Mouse (Mus musculus) cerebellum, adult 2 months (tissue): ENCODE measurements at regions not wholly inside any gene's neighbourhood (a gene's known extent, or its start where the extent isn't known, plus 50 kb on each side); places are given as distances from the start of the nearest gene placed in this dataset.

Experiments used
- DNase-seq, 2 experiments: peaks; one replicate each; pipeline ENCODE4 v3.0.0; 2021
- H3K27ac ChIP-seq: fragments of 200-500 bp; 2 replicates; pipeline ENCODE4 v1.5.1; 2012; ENCODE audit warnings: low read length, control low read depth, inconsistent platforms; ENCODE audit not compliant: insufficient read depth
- H3K27me3 ChIP-seq: fragments of 200-500 bp; 2 replicates; pipeline ENCODE4 v1.6.1; 2012; ENCODE audit warnings: inconsistent platforms, mild to moderate bottlenecking, low read length, moderate library complexity; ENCODE audit not compliant: control insufficient read depth, insufficient read depth
- H3K4me1 ChIP-seq: fragments of 200-500 bp; 2 replicates; pipeline ENCODE4 v1.6.1; 2011; ENCODE audit warnings: low read length; ENCODE audit not compliant: control insufficient read depth, insufficient read depth
- H3K4me3 ChIP-seq: fragments of 200-500 bp; replicated peaks from 2 replicates; pipeline ENCODE3; 2011; ENCODE audit warnings: mild to moderate bottlenecking, low read depth, low read length, control low read depth; ENCODE audit not compliant: insufficient read depth
- CTCF ChIP-seq: fragments of 200-500 bp; IDR thresholded peaks from 2 replicates; pipeline ENCODE4 v1.5.1; 2011; ENCODE audit warnings: low read depth, mild to moderate bottlenecking, control low read depth, low read length, moderate library complexity, borderline replicate concordance; ENCODE audit not compliant: insufficient read depth
- POLR2A ChIP-seq: fragments of 200-500 bp; IDR thresholded peaks from 2 replicates; pipeline ENCODE4 v1.6.1; 2011; ENCODE audit warnings: low read length, control low read depth, borderline replicate concordance; ENCODE audit not compliant: insufficient read depth
- WGBS: fragments of 180-500 bp; shearing (Covaris S2); methylation state at CpG from one replicate; pipeline ENCODE4 v1.1.7; 2018; 5-methylcytosine and 5-hydroxymethylcytosine counted together

GRCm38 (mm10) chr4:32101002-32101401 is 137.1 kb downstream of the Map3k7 start:
- no peak for DNase-seq
- Histone ChIP-seq H3K27ac (no peak overlapping the region), H3K4me3 (no peak overlapping the region), H3K4me1 (no peaks in the 10 kb centered on the region), H3K27me3 (no peaks in the 10 kb centered on the region)
- no peak for TF ChIP-seq CTCF
- 82% methylated on average over 5 of the region's 5 CpGs for WGBS

DNA sequence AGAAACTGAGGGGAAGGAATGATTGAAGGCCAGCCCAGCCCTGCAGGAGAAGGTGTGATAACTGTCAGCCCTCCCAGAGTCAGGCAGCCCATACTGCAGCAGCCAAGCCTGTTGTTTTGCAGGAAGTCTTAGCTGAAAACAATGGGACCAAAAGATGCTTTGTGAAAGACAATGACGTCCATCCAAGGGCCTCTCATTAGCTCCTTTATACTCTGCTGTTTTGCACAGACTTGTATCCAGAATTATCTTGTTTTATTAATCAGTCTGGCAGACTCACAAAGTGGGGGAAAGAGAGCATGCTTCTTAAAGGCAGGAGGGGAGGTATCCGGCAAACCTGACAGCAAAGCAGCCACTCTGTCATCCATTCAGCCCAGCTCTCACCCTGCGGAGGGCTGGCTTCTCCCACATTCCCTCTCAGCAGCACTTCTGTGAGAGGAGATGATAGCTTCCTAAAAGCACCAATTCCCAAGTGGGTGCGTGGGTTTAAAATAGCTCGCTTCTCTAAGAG is 131.9 kb upstream of the Bach2 start:
- Histone ChIP-seq H3K27ac (no peak overlapping the region), H3K4me3 (no peak overlapping the region), H3K4me1 (no peaks in the 10 kb centered on the region), H3K27me3 (no peaks in the 10 kb centered on the region)
- TF ChIP-seq POLR2A (no peak), CTCF (no peak)
- 45% methylated on average over 5 of the region's 5 CpGs for WGBS
- no peak for DNase-seq

DNA sequence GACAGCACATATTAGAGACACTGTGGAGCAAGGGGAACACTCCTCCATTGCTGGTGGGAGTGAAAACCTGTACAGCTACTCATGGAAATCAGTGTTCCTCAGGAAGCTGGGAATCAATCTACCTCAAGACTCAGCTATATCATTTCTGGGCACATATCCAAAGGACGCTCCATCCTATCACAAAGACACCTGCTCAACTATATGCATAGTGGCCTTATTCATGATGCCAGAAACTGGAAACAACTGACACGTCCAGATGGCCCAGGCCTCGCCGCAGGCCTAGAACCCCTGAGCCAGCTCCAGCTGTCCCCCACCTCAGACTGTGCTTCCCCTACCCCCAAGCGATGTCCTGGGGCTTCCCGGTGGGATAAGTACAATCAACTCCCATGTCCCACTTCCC is 116.3 kb upstream of the Bach2 start:
- no peak for TF ChIP-seq POLR2A
- no peak for TF ChIP-seq CTCF
- Histone ChIP-seq H3K27me3 (no peaks in the 10 kb centered on the region), H3K4me3 (no peak overlapping the region), H3K4me1 (no peaks in the 10 kb centered on the region), H3K27ac (no peak overlapping the region)
- WGBS: 19% methylated on average over 6 of the region's 6 CpGs
- DNase-seq: peak in 1 of 2 experiments; percentile 11

- TF ChIP-seq CTCF (no peak), POLR2A (no peak)
- whole genome bisulfite sequencing: 91% methylated on average over 8 of the region's 8 CpGs
- no peak overlapping the region for H3K27ac ChIP-seq
- H3K4me1 ChIP-seq: no peaks in the 10 kb centered on the region
- DNase-seq: no peak
- H3K4me3 ChIP-seq: no peak overlapping the region
- H3K27me3 ChIP-seq: no peaks in the 10 kb centered on the region
Measured at GRCm38 (mm10) chr4:32126828-32127227, 111.8 kb upstream of the Bach2 start.

GRCm38 (mm10) chr4:32130594-32130993 is 108.0 kb upstream of the Bach2 start:
- Histone ChIP-seq H3K4me3 (no peak overlapping the region), H3K4me1 (no peaks in the 10 kb centered on the region), H3K27me3 (no peaks in the 10 kb centered on the region), H3K27ac (no peak overlapping the region)
- WGBS: 71% methylated on average over 12 of the region's 12 CpGs
- no peak for DNase-seq
- TF ChIP-seq CTCF (no peak), POLR2A (no peak)

GRCm38 (mm10) chr4:32131819-32132218 is 106.8 kb upstream of the Bach2 start:
- Histone ChIP-seq H3K4me3 (no peak overlapping the region), H3K27ac (no peak overlapping the region), H3K4me1 (no peaks in the 10 kb centered on the region), H3K27me3 (no peaks in the 10 kb centered on the region)
- TF ChIP-seq CTCF: no peak
- no peak for TF ChIP-seq POLR2A
- WGBS: 86% methylated on average over 5 of the region's 5 CpGs
- DNase-seq: no peak

DNA sequence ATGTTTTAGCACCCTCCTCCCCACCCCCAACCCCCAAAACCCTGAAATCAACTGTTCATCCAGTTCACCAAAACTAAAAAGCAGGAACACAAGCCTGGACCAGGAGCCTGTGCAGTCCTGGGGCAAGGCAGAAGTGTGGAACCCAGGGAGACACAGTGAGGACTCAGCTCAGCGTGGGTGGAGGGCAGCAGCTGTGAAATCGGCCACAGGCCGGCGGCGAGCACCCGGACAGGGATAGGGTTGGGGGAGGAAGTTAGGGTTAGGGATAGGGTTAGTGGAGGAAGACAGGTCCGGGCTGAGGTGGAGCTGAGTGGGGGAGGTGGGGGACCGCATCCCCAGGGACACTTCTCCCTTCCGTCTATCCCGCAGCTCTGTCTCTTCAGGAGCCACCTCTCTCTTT is 102.5 kb upstream of the Bach2 start:
- TF ChIP-seq POLR2A (no peak), CTCF (no peak)
- Histone ChIP-seq H3K27ac (no peak overlapping the region), H3K4me1 (no peaks in the 10 kb centered on the region), H3K27me3 (no peaks in the 10 kb centered on the region), H3K4me3 (no peak overlapping the region)
- DNase-seq: no peak
- WGBS: 51% methylated on average over 7 of the region's 10 CpGs

- TF ChIP-seq CTCF: no peak
- no peak for TF ChIP-seq POLR2A
- Histone ChIP-seq H3K4me1 (no peaks in the 10 kb centered on the region), H3K27ac (no peak overlapping the region), H3K4me3 (no peak overlapping the region), H3K27me3 (no peaks in the 10 kb centered on the region)
- no peak for DNase-seq
Measured at GRCm38 (mm10) chr4:32137243-32137642, 101.4 kb upstream of the Bach2 start.

DNA sequence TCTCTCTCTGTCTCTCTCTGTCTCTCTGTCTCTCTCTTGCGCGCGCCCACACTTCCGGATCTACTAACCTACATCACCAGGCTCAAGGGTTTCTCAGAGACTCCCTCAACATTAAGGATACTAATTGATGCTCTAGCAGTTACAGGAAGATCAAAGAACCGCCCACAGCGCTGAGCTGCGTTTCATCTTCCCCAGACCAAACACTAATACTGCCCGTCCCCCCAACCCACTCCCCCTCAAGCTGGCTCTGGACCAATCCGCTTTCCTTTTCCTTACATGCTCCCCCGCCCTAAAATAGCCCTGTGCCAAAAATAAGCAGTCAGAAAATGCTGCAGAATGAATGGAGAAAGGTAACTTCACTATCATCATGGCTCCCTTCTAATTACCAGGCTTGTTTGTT is 100.6 kb upstream of the Bach2 start:
- no peaks in the 10 kb centered on the region for H3K4me1 ChIP-seq
- H3K4me3 ChIP-seq: no peak overlapping the region
- H3K27ac ChIP-seq: no peak overlapping the region
- no peak for DNase-seq
- WGBS: 42% methylated on average over 10 of the region's 10 CpGs
- TF ChIP-seq POLR2A (no peak), CTCF (no peak)
- H3K27me3 ChIP-seq: no peaks in the 10 kb centered on the region
